Mouse (Mus musculus) gastrocnemius, adult 2 months (tissue): ENCODE data around the gene Klf12. TPM values are rescaled to one million over a fixed set of nuclear protein-coding genes. Genes with fewer than 3 reads are reported as not detected.

Experiments
- DNase-seq: peaks from one replicate; pipeline ENCODE4 v3.0.0; 2022
- H3K27ac ChIP-seq: fragments of 200-600 bp; 2 replicates; pipeline ENCODE4 v1.8.1; 2022; ENCODE audit warnings: mild to moderate bottlenecking
- H3K4me3 ChIP-seq: fragments of 200-600 bp; 2 replicates; pipeline ENCODE4 v1.8.1; 2022; ENCODE audit warnings: mild to moderate bottlenecking, moderate library complexity
- CTCF ChIP-seq: fragments of 200-600 bp; IDR thresholded peaks from 2 replicates; pipeline ENCODE4 v1.8.1; 2022; ENCODE audit warnings: antibody characterized with exemption, mild to moderate bottlenecking, moderate library complexity
- intact Hi-C: fragments of 180-260 bp; cut with DNase I; formaldehyde crosslinking; loops from one replicate; pipeline ENCODE4 v1.15.1; 2025
- long read RNA-seq, 2 experiments: library from polyadenylated mRNA; stranded (forward); transcript quantifications; one replicate each; pipeline ENCODE4 v2.0.0; 2021
- total RNA-seq, 2 experiments: library from RNA; stranded (reverse); gene quantifications; 2 replicates each; pipeline ENCODE4 v1.2.3; 2021

The Klf12 gene
- 10 to 100 TPM; 10.3 to 16.8 TPM for total RNA-seq
- long read RNA-seq, experiment 1: 0 reads
- long read RNA-seq, experiment 2, partial matches to known transcripts: 0 of 2 reads
- long read RNA-seq, experiment 2, other reads (novel, unspliced or antisense): 2 of 2 reads

GRCm38 (mm10) chr14:100284119-100284860 is at the start of gene Klf12:
Klf12 (minus strand) TSS chr14:100284679.
- DNase-seq: peak; percentile 90
- no peak for TF ChIP-seq CTCF
- peak within 1 kb of the TSS; percentile 93 for H3K4me3 ChIP-seq
- intact Hi-C loops: loop anchor here (2.0 to 10.0 kb wide), 4 partner anchors 72 to 349 kb away; no protein-coding TSS in a partner anchor
- peak within 1 kb of the TSS; percentile 95 for H3K27ac ChIP-seq

GRCm38 (mm10) chr14:100333369-100333768 is 48.9 kb upstream of the Klf12 start:
- no peak for TF ChIP-seq CTCF
- intact Hi-C loops: no loop called here
- Histone ChIP-seq H3K27ac (no peak overlapping the region), H3K4me3 (no peak overlapping the region)
- DNase-seq: peak; percentile 35

GRCm38 (mm10) chr14:100328602-100329276 is 44.3 kb upstream of the Klf12 start:
- no peak for DNase-seq
- no peak overlapping the region for H3K27ac ChIP-seq
- no peak for TF ChIP-seq CTCF
- no peak overlapping the region for H3K4me3 ChIP-seq
- intact Hi-C loops: no loop called here

- no peak for TF ChIP-seq CTCF
- intact Hi-C loops: no loop called here
- H3K27ac ChIP-seq: no peak overlapping the region
Observed at GRCm38 (mm10) chr14:100324303-100324702, 39.8 kb upstream of the Klf12 start.

GRCm38 (mm10) chr14:100322012-100322411 is 37.5 kb upstream of the Klf12 start:
- intact Hi-C loops: no loop called here

More at GRCm38 (mm10) chr14:100324303-100324702, 39.8 kb upstream of the Klf12 start:
- no peak for DNase-seq
- no peak overlapping the region for H3K4me3 ChIP-seq

GRCm38 (mm10) chr14:100316780-100317179 is 32.3 kb upstream of the Klf12 start:
- no peak overlapping the region for H3K27ac ChIP-seq
- no peak for DNase-seq
- H3K4me3 ChIP-seq: no peak overlapping the region
- intact Hi-C loops: no loop called here
- no peak for TF ChIP-seq CTCF

More at GRCm38 (mm10) chr14:100322012-100322411, 37.5 kb upstream of the Klf12 start:
- no peak overlapping the region for H3K27ac ChIP-seq
- no peak for TF ChIP-seq CTCF
- DNase-seq: no peak
- no peak overlapping the region for H3K4me3 ChIP-seq

GRCm38 (mm10) chr14:100314099-100314498 is 29.6 kb upstream of the Klf12 start:
- TF ChIP-seq CTCF: no peak
- Histone ChIP-seq H3K27ac (no peak overlapping the region), H3K4me3 (no peak overlapping the region)
- no peak for DNase-seq
- intact Hi-C loops: no loop called here

GRCm38 (mm10) chr14:100300905-100301304 is 16.4 kb upstream of the Klf12 start:
- intact Hi-C loops: no loop called here
- DNase-seq: no peak
- H3K4me3 ChIP-seq: no peak overlapping the region
- no peak for TF ChIP-seq CTCF
- no peak overlapping the region for H3K27ac ChIP-seq

- TF ChIP-seq CTCF: no peak
- intact Hi-C loops: no loop called here
- no peak for DNase-seq
- Histone ChIP-seq H3K27ac (no peak overlapping the region), H3K4me3 (no peak overlapping the region)
Observed at GRCm38 (mm10) chr14:100298892-100299291, 14.4 kb upstream of the Klf12 start.

- DNase-seq: peak; percentile 26
- intact Hi-C loops: loop anchor here (5.0 to 10.0 kb wide), 2 partner anchors 264 to 352 kb away; no protein-coding TSS in a partner anchor
- no peak for TF ChIP-seq CTCF
- peak overlapping the region; percentile 95 for H3K27ac ChIP-seq
- H3K4me3 ChIP-seq: peak overlapping the region; percentile 93
Observed at GRCm38 (mm10) chr14:100286586-100287241, 2.2 kb upstream of the Klf12 start.

GRCm38 (mm10) chr14:100285656-100286585 is 1.4 kb upstream of the Klf12 start:
- DNase-seq: peak; percentile 93
- Histone ChIP-seq H3K27ac (peak overlapping the region; percentile 95), H3K4me3 (peak overlapping the region; percentile 93)
- intact Hi-C loops: loop anchor here (2.0 to 10.0 kb wide), 4 partner anchors 137 to 351 kb away; no protein-coding TSS in a partner anchor
- no peak for TF ChIP-seq CTCF
